Mouse (Mus musculus) ES-E14 (cell line): ENCODE measurements around the gene Olfr76. TPM values are rescaled to one million over a fixed set of nuclear protein-coding genes. Genes with fewer than 3 reads are reported as not detected.
"Not testable (repeated sequence)": the region's sequence is repeated elsewhere in the genome, so short reads cannot be mapped to it uniquely, and the experiment has no call there.

Experiments
- DNase-seq: peaks from one replicate; pipeline ENCODE4 v3.0.0-alpha.2; 2013; ENCODE audit warnings: low read depth, low spot score
- H3K27ac ChIP-seq: 2 replicates; pipeline ENCODE4 v1.5.1; 2012; ENCODE audit warnings: low read depth, mild to moderate bottlenecking, low read length, moderate library complexity, mixed read lengths; ENCODE audit not compliant: poor library complexity, insufficient read depth, severe bottlenecking
- H3K36me3 ChIP-seq: 2 replicates; pipeline ENCODE4 v1.6.1; 2012; ENCODE audit warnings: mild to moderate bottlenecking, low read length, moderate library complexity, mixed read lengths; ENCODE audit not compliant: control insufficient read depth, poor library complexity, insufficient read depth, severe bottlenecking
- H3K4me1 ChIP-seq, 2 experiments: fragments of 150-350 bp in 1 of 2; sonication (generic) in 1 of 2; 2 replicates each; pipeline ENCODE4 v1.6.1; 2012; ENCODE audit warnings: low read length in 2 of 2, mild to moderate bottlenecking in 1 of 2, mixed read lengths in 1 of 2; ENCODE audit not compliant: control insufficient read depth in 2 of 2, insufficient read depth in 2 of 2, poor library complexity in 1 of 2
- H3K4me3 ChIP-seq, 2 experiments: fragments of 150-350 bp in 1 of 2; sonication (generic) in 1 of 2; 2 replicates each; pipeline ENCODE4 v1.5.1; 2012; ENCODE audit warnings: low read length in 2 of 2, low read depth in 1 of 2, mild to moderate bottlenecking in 1 of 2, mixed read lengths in 1 of 2; ENCODE audit not compliant: insufficient read depth in 1 of 2, poor library complexity in 1 of 2, severe bottlenecking in 1 of 2
- H3K9ac ChIP-seq: 2 replicates; pipeline ENCODE4 v1.6.1; 2012; ENCODE audit warnings: low read depth, mild to moderate bottlenecking, low read length, mixed read lengths; ENCODE audit not compliant: poor library complexity, insufficient read depth, severe bottlenecking
- H3K9me3 ChIP-seq: fragments of 150-350 bp; sonication (generic); 2 replicates; pipeline ENCODE4 v1.6.1; 2012; ENCODE audit warnings: low read depth, mild to moderate bottlenecking, low read length; ENCODE audit not compliant: control insufficient read depth, insufficient read depth
- MAFK ChIP-seq: IDR thresholded peaks from 2 replicates; pipeline ENCODE4 v1.6.1; 2014; ENCODE audit warnings: mild to moderate bottlenecking, low read depth, low read length, inconsistent platforms; ENCODE audit not compliant: insufficient read depth
- ZC3H11A ChIP-seq: IDR thresholded peaks from 2 replicates; pipeline ENCODE4 v1.6.1; 2012; ENCODE audit warnings: low read depth, mild to moderate bottlenecking, inconsistent platforms, low read length, borderline replicate concordance
- ZNF384 ChIP-seq: IDR thresholded peaks from 2 replicates; pipeline ENCODE4 v1.6.1; 2012; ENCODE audit warnings: low read depth, low read length, inconsistent platforms
- in situ Hi-C, 2 experiments: fragments of 600-800 bp; cut with MboI; formaldehyde crosslinking; loops; one replicate each; pipeline ENCODE4 v1.15.1; 2025; ENCODE audit warnings: low sequenced_read_pairs in 2 of 2, inconsistent platforms in 1 of 2; ENCODE audit not compliant: unreplicated experiment in 2 of 2
- total RNA-seq: library from RNA; depleted of rRNA; stranded (reverse); fragments of 300-350 nt; gene quantifications from 2 replicates; pipeline ENCODE4 v1.2.3, GENCODE M21; 2012; rRNA removed

The Olfr76 gene
- total RNA-seq, 1 experiment, result not detected

DNA sequence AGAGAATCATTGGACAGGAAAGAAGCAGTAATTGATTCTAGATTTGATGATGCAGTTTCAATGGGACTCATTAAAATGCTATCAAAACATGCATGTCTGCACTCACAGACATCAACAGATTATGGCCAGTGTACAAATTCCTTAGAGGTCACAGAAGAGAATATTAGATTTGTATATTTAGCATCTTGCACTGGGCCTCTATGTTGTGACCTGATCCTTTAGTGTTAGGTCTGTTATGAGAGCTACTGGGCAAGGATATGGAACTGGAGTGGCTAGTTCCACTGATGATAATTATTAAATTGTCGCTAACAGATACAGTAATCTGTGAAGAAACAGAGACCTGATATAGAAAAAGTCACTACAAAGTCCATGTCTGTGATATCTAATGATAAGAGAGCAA, 31.1 kb downstream of the Olfr76 start, which contains the start of gene Olfr1426:
TSS of gene Olfr1426 (minus strand) at position 101 of the 400 bp plus-strand sequence.
- Histone ChIP-seq H3K4me3 (no peak within 1 kb of the TSS), H3K36me3 (no peaks in the 10 kb centered on the region), H3K4me1 (no peaks in the 10 kb centered on the region), H3K9ac (no peak within 1 kb of the TSS), H3K9me3 (no peaks in the 10 kb centered on the region), H3K27ac (no peak within 1 kb of the TSS)
- TF ChIP-seq ZC3H11A (no peak), MAFK (no peak), ZNF384 (no peak)
- DNase-seq, result no peak
- in situ Hi-C loops, result no loop called here

DNA sequence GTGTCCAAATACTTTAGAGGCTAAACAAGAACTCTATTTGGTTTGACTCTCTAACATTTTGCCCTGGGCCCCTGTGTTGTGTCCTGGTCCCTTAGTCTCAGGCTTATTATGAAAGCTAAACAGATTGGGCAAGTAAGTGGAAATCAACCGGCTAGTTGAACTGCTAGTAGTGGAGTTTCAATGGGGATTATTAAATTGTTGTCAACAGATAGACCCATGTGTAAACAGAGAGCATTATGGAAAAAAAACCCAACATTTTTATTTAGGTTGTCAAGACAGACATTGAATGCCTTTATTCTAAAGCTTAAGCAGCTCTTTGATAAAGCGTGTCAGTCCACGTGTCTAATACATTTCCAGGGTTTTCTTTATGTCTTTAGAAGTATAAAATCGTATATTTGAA, 45.4 kb downstream of the Olfr76 start, which contains the start of gene Olfr1425:
TSS of gene Olfr1425 (minus strand) at position 101 of the 400 bp plus-strand sequence.
- DNase-seq, H3K4me3 ChIP-seq, H3K4me1 ChIP-seq, H3K9me3 ChIP-seq, H3K27ac ChIP-seq, H3K9ac ChIP-seq, H3K36me3 ChIP-seq, in situ Hi-C loops: not testable (repeated sequence)

DNA sequence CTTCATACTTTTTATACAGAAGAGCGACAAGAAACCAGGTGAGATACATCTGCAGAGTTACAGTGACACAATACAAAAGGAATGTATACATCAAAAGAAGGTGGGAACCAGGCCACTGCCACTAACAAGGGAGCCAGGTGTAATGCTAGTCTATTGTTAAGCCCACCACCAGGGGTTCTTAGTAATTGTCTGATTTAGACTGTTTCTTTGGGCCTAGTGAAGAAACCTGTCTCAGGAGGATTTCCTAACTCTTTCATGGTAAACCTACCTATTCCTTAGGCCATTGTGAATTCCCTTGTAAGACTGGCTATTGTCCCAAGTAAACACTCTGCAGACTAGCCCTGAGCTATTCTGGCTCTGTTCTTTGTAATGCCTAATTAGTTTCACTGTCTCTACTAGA, 53.5 kb downstream of the Olfr76 start:
- H3K4me1 ChIP-seq, in situ Hi-C loops, H3K9me3 ChIP-seq, H3K4me3 ChIP-seq, H3K36me3 ChIP-seq, H3K9ac ChIP-seq, H3K27ac ChIP-seq, DNase-seq: not testable (repeated sequence)

Other genes with a start within 250 kb of the Olfr76 start
- not detected in 2 replicates for gene Olfr1419, start 248.1 kb downstream of the Olfr76 start, total RNA-seq
- gene Olfr1420, start 236.6 kb downstream of the Olfr76 start, total RNA-seq, result not detected in 2 replicates
- gene Patl1, start 210.8 kb downstream of the Olfr76 start, total RNA-seq, result 9.8 and 10.7 TPM in 2 replicates
- gene Osbp, start 157.3 kb downstream of the Olfr76 start, total RNA-seq, result 15.8 and 18.5 TPM in 2 replicates
- gene Olfr1423, start 81.9 kb downstream of the Olfr76 start, total RNA-seq, result 0.11 and 0.27 TPM in 2 replicates
- gene Olfr1424, start 60.5 kb downstream of the Olfr76 start, total RNA-seq, result not detected in 2 replicates
- gene Olfr1425, start 45.5 kb downstream of the Olfr76 start, total RNA-seq, result 0.21 TPM in 1 of 2 replicates, not detected in the other
- not detected in 2 replicates for gene Olfr1426, start 31.2 kb downstream of the Olfr76 start, total RNA-seq
- gene Olfr1427, start 19.9 kb downstream of the Olfr76 start, total RNA-seq, result 0.18 TPM in 1 of 2 replicates, not detected in the other
- gene Olfr1428, start 7.3 kb downstream of the Olfr76 start, total RNA-seq, result not detected in 2 replicates
- not detected in 2 replicates for gene Olfr1555-ps1, start 46.9 kb upstream of the Olfr76 start, total RNA-seq
- gene Olfr1431, start 77.4 kb upstream of the Olfr76 start, total RNA-seq, result 0.18 TPM in 1 of 2 replicates, not detected in the other
- gene Olfr1432, start 109.4 kb upstream of the Olfr76 start, total RNA-seq, result not detected in 2 replicates
- not detected in 2 replicates for gene Olfr262, start 118.5 kb upstream of the Olfr76 start, total RNA-seq
- not detected in 2 replicates for gene Olfr235, start 137.8 kb upstream of the Olfr76 start, total RNA-seq
- gene Olfr1434, start 156.7 kb upstream of the Olfr76 start, total RNA-seq, result not detected in 2 replicates
- gene Olfr1436, start 175.9 kb upstream of the Olfr76 start, total RNA-seq, result not detected in 2 replicates
- not detected in 2 replicates for gene Olfr1437, start 201.9 kb upstream of the Olfr76 start, total RNA-seq
- not detected in 2 replicates for gene Olfr1438-ps1, start 212.7 kb upstream of the Olfr76 start, total RNA-seq